Mouse (Mus musculus) A20 (cell line): ENCODE data around the gene Xlr.

Experiments used
- DNase-seq: peaks from one replicate; pipeline ENCODE4 v3.0.0-alpha.2; 2011; ENCODE audit warnings: low read depth, low spot score

Gene Xlr

GRCm38 (mm10) chrX:53797519-53797918, at the start of gene Xlr:
TSS of gene Xlr (minus strand) at chrX:53797706.
- peak; percentile 82 for DNase-seq

- peak; percentile 36 for DNase-seq
Measured at GRCm38 (mm10) chrX:53799074-53799473, 1.6 kb upstream of the Xlr start.

GRCm38 (mm10) chrX:53776276-53776675, 21.2 kb downstream of the Xlr start, which contains the start of gene Zfp36l3:
TSS of gene Zfp36l3 (minus strand) at chrX:53776394.
- DNase-seq = no peak

GRCm38 (mm10) chrX:53757736-53758135, 39.8 kb downstream of the Xlr start, which contains the start of gene 1700013H16Rik:
TSS of gene 1700013H16Rik (minus strand) at chrX:53757831.
- DNase-seq = no peak

- DNase-seq = no peak
Measured at GRCm38 (mm10) chrX:53752851-53753250, 44.7 kb downstream of the Xlr start.

GRCm38 (mm10) chrX:53728967-53729366, 68.5 kb downstream of the Xlr start:
- DNase-seq = no peak
